Mouse (Mus musculus): ENCODE measurements at regions not wholly inside any gene's neighbourhood (a gene's known extent, or its start where the extent isn't known, plus 50 kb on each side); places are given as distances from the start of the nearest gene placed in this dataset.

DNA sequence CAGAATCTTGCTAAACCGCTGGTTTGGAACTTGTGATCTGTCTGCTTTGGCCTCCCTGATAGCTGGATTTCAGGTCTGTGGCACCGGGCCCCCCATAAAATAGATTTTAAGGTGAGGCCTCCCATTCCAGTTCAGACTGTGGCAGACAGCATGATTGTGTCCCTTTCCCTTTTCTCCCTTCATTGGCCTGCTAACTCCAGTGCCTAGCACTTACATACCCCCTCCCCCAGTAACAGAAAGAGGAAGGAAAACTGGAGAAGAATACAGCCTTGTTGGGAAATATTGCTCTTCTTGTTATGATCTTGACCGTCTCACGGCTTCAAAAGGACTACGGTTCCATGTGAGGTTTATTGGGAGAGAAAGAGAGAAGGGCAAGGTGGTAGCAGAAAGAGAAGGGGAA lies 99.7 kb upstream of the Lgalsl start:
- no peaks in the 10 kb centered on the region for H3K27me3 ChIP-seq
- peaks cover 12% of the 10 kb centered on the region for H3K4me1 ChIP-seq
- no peak overlapping the region for H3K4me2 ChIP-seq
- no peak overlapping the region for H3K4me3 ChIP-seq (replicated peaks)
- H3K9me3 ChIP-seq (replicated peaks): no peaks in the 10 kb centered on the region
- H3K36me3 ChIP-seq: no peaks in the 10 kb centered on the region
- H3K27ac ChIP-seq: no peak overlapping the region
- no peak overlapping the region for H3K9ac ChIP-seq
- WGBS: 90% methylated on average over 5 of the region's 5 CpGs
- no peak for ATAC-seq (replicated peaks; ENCODE audit: low FRiP score)

DNA sequence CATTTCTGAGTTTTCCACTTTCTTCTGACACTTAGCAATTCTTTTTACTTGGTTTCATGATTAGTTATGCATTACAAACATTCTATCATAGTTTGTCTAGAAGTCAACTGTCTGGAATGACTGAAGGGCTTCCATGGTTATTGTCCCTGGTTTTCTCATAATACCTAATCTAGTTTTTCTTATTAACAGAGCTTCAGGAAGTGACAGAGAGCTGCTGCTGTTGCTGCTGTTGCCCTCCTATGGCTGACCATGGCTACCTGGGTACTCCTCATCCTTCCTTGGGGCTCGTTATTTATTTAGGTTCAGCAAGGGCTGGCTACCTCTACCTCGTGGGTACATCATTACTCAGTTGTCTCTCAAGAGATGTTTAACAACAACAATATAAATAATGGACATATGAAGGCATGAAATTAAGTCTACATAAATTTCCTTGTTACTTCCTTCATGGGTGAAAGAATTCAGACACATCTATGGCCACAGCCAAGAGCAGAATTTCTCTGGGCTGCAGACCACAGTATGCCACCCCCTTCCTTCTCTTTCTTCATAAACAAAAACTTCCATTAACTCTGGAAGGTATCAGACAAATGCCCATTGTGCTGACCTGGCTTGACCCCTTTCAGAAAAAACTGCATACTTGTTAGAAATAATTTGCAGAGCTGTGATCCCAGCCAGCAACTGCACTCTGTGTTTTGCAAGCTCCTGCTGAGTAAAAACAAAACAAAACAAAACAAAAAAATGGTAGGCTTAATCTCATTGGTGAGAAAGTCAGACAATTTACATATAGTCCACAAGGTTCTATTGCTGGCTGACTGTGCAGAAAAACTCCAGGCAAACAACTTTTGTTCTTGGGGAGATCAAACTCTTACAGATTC lies 103.6 kb upstream of the Lgalsl start:
- Histone ChIP-seq H3K36me3 (no peaks in the 10 kb centered on the region), H3K9me3 (replicated peaks) (no peaks in the 10 kb centered on the region), H3K27ac (0 out of 2 replicates have a peak overlapping the region, but pooled peaks have one; percentile 20), H3K4me3 (replicated peaks) (no peak overlapping the region), H3K9ac (no peak overlapping the region), H3K27me3 (no peaks in the 10 kb centered on the region), H3K4me1 (peaks cover 8% of the 10 kb centered on the region), H3K4me2 (no peak overlapping the region)
- WGBS: 37% methylated on average over 2 of the region's 2 CpGs
- ATAC-seq (replicated peaks; ENCODE audit: low FRiP score): peak; percentile 56; the same call in 1 of the 2 replicates

DNA sequence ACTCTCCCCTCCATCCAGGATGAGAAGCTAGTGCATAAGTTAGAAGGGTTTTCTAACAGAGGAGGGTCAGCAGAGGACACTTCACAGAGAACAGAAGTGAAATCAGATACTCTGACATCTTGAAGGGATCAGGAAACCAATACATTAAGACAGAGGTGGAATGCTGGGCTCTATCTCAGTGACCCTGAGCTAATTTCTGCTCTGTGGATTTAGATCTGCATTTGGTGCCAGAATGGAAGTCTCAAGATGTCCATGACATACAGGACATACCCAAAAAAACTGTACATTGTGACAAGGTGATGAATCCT lies 104.2 kb upstream of the Lgalsl start:
- Histone ChIP-seq H3K36me3 (no peaks in the 10 kb centered on the region), H3K9me3 (replicated peaks) (no peaks in the 10 kb centered on the region), H3K9ac (no peak overlapping the region), H3K27ac (0 out of 2 replicates have a peak overlapping the region, but pooled peaks have one; percentile 20), H3K4me1 (peaks cover 8% of the 10 kb centered on the region), H3K27me3 (no peaks in the 10 kb centered on the region), H3K4me3 (replicated peaks) (no peak overlapping the region), H3K4me2 (no peak overlapping the region)
- 0 out of 2 replicates have a peak, but pooled peaks have one; percentile 46 for ATAC-seq (replicated peaks; ENCODE audit: low FRiP score)

DNA sequence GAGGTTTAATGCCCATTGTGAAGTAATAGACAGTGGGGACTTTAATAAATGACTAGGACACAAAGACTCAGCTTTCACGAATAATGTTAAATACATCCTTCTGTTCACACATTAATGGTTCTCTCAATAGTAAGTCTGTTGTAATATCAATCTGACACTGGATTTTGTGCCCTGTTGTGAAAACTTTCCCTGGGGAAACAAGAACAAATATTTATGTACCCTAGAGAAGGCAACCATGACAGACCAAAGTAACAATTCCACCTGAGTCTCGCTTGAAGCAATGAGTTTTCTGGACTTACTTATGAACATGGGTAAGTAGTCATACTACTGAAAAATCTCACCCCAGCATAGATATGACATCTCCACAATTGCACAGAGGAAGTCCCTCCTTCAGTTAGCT lies 105.1 kb upstream of the Lgalsl start:
- Histone ChIP-seq H3K9me3 (replicated peaks) (no peaks in the 10 kb centered on the region), H3K36me3 (no peaks in the 10 kb centered on the region), H3K27ac (no peak overlapping the region), H3K4me1 (peaks cover 8% of the 10 kb centered on the region), H3K27me3 (no peaks in the 10 kb centered on the region), H3K4me2 (no peak overlapping the region), H3K9ac (no peak overlapping the region), H3K4me3 (replicated peaks) (no peak overlapping the region)
- no peak for ATAC-seq (replicated peaks; ENCODE audit: low FRiP score)
- 84% methylated on average over 2 of the region's 2 CpGs for WGBS

DNA sequence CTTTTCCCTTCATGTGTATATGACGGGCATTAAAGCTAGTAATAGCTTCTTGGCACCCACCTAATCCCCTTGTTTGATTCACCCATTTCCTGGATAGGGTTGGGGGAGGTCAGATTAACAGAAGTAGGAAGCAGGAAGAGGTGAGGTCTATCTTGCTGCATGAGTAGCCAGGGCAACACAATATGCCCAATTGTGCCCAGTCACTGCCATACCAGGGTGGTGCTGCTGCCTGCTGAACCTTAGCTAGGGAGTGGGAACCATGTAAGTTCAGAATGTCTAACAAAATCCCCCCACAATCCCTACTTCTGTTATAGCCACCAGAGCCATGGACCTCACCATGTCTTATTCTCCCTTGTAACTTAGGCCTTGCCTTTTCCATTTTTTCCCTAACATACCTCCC lies 106.1 kb upstream of the Lgalsl start:
- no peaks in the 10 kb centered on the region for H3K27me3 ChIP-seq
- H3K4me2 ChIP-seq: no peak overlapping the region
- no peak for ATAC-seq (replicated peaks; ENCODE audit: low FRiP score)
- peaks cover 8% of the 10 kb centered on the region for H3K4me1 ChIP-seq
- no peaks in the 10 kb centered on the region for H3K9me3 ChIP-seq (replicated peaks)
- H3K4me3 ChIP-seq (replicated peaks): no peak overlapping the region
- WGBS: 80% methylated on average over 1 of the region's 1 CpGs
- no peaks in the 10 kb centered on the region for H3K36me3 ChIP-seq
- H3K27ac ChIP-seq: no peak overlapping the region
- no peak overlapping the region for H3K9ac ChIP-seq

DNA sequence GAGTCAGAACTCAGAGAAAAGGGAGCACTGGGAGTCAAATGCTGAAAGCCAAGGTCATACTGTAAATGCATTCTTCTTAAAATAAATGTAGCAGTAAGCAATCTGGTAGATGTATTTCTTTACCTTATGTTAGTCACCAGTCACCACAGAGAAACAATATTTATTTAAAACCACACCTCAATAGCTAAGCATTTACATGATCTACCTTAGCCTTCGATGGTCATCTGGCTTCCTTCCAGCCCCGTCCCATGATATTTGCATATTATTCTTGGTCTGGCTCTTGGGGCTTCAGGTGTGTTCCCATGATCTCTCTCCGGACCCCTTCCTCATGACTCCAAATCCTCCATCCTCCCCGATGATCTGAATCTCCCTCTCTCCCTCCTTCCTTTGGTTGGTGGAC lies 107.1 kb upstream of the Lgalsl start:
- no peaks in the 10 kb centered on the region for H3K27me3 ChIP-seq
- no peaks in the 10 kb centered on the region for H3K9me3 ChIP-seq (replicated peaks)
- H3K36me3 ChIP-seq: no peaks in the 10 kb centered on the region
- 83% methylated on average over 4 of the region's 4 CpGs for WGBS
- no peak for ATAC-seq (replicated peaks; ENCODE audit: low FRiP score)
- no peak overlapping the region for H3K27ac ChIP-seq
- no peak overlapping the region for H3K4me2 ChIP-seq
- peaks cover 8% of the 10 kb centered on the region for H3K4me1 ChIP-seq
- no peak overlapping the region for H3K4me3 ChIP-seq (replicated peaks)
- no peak overlapping the region for H3K9ac ChIP-seq

- Histone ChIP-seq H3K27ac (no peak overlapping the region), H3K4me1 (peaks cover 6% of the 10 kb centered on the region), H3K27me3 (no peaks in the 10 kb centered on the region), H3K9me3 (replicated peaks) (no peaks in the 10 kb centered on the region), H3K9ac (no peak overlapping the region), H3K4me2 (no peak overlapping the region), H3K36me3 (no peaks in the 10 kb centered on the region), H3K4me3 (replicated peaks) (no peak overlapping the region)
- ATAC-seq (replicated peaks; ENCODE audit: low FRiP score): no peak
- WGBS: 81% methylated on average over 4 of the region's 4 CpGs
Measured at GRCm38 (mm10) chr11:20939644-20940043, 108.8 kb upstream of the Lgalsl start.

- 78% methylated on average over 4 of the region's 4 CpGs for WGBS
- Histone ChIP-seq H3K27me3 (no peaks in the 10 kb centered on the region), H3K4me1 (no peaks in the 10 kb centered on the region), H3K36me3 (no peaks in the 10 kb centered on the region), H3K4me2 (no peak overlapping the region), H3K9me3 (replicated peaks) (no peaks in the 10 kb centered on the region), H3K4me3 (replicated peaks) (no peak overlapping the region), H3K27ac (no peak overlapping the region), H3K9ac (no peak overlapping the region)
- no peak for ATAC-seq (replicated peaks; ENCODE audit: low FRiP score)
Measured at GRCm38 (mm10) chr11:20941546-20941945, 110.7 kb upstream of the Lgalsl start.

GRCm38 (mm10) chr11:20955561-20955960 lies 124.7 kb upstream of the Lgalsl start:
- ATAC-seq (replicated peaks; ENCODE audit: low FRiP score): 0 out of 2 replicates have a peak, but pooled peaks have one; percentile 14
- Histone ChIP-seq H3K9ac (no peak overlapping the region), H3K27me3 (no peaks in the 10 kb centered on the region), H3K4me1 (peaks cover 36% of the 10 kb centered on the region), H3K36me3 (no peaks in the 10 kb centered on the region), H3K4me2 (no peak overlapping the region), H3K9me3 (replicated peaks) (no peaks in the 10 kb centered on the region), H3K4me3 (replicated peaks) (no peak overlapping the region), H3K27ac (0 out of 2 replicates have a peak overlapping the region, but pooled peaks have one; percentile 9)
- WGBS: 67% methylated on average over 8 of the region's 8 CpGs

DNA sequence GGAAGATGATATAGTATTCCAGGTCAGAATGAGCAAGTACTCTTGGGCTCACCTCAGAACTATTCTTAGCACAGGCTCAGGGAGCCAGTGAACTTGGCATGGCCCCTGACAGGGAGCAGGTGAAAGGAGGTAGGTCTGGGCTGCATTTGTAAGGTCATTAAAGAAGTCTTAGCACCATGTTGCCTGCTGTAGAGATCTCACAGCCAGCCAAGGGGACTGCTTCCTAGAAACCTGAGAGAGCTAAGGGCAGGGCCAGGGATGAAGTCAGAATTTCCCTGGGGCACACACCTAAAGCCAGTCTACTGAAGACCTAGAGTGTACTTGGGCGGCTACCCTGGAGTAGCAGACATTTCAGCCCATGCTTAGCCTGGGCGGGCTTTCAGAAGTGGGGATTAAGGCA lies 126.9 kb upstream of the Lgalsl start:
- peak overlapping the region; percentile 79 for H3K27ac ChIP-seq
- H3K36me3 ChIP-seq: no peaks in the 10 kb centered on the region
- no peak for ATAC-seq (replicated peaks; ENCODE audit: low FRiP score)
- 0 out of 2 replicates have a peak overlapping the region, but pooled peaks have one; percentile 1 for H3K4me2 ChIP-seq
- no peak overlapping the region for H3K4me3 ChIP-seq (replicated peaks)
- WGBS: 36% methylated on average over 2 of the region's 2 CpGs
- H3K9ac ChIP-seq: no peak overlapping the region
- H3K27me3 ChIP-seq: no peaks in the 10 kb centered on the region
- peaks cover 39% of the 10 kb centered on the region for H3K4me1 ChIP-seq
- no peaks in the 10 kb centered on the region for H3K9me3 ChIP-seq (replicated peaks)

GRCm38 (mm10) chr11:20958233-20958632 lies 127.4 kb upstream of the Lgalsl start:
- no peaks in the 10 kb centered on the region for H3K27me3 ChIP-seq
- peaks cover 39% of the 10 kb centered on the region for H3K4me1 ChIP-seq
- 0 out of 2 replicates have a peak overlapping the region, but pooled peaks have one; percentile 1 for H3K4me2 ChIP-seq
- ATAC-seq (replicated peaks; ENCODE audit: low FRiP score): peak; percentile 52; the same call in 1 of the 2 replicates
- H3K4me3 ChIP-seq (replicated peaks): no peak overlapping the region
- no peaks in the 10 kb centered on the region for H3K9me3 ChIP-seq (replicated peaks)
- peak overlapping the region; percentile 79 for H3K27ac ChIP-seq
- 7% methylated on average over 5 of the region's 5 CpGs for WGBS
- no peaks in the 10 kb centered on the region for H3K36me3 ChIP-seq
- no peak overlapping the region for H3K9ac ChIP-seq

GRCm38 (mm10) chr11:20960066-20960465 lies 129.2 kb upstream of the Lgalsl start:
- Histone ChIP-seq H3K36me3 (no peaks in the 10 kb centered on the region), H3K4me2 (no peak overlapping the region), H3K4me3 (replicated peaks) (no peak overlapping the region), H3K9me3 (replicated peaks) (no peaks in the 10 kb centered on the region), H3K4me1 (peaks cover 38% of the 10 kb centered on the region), H3K27me3 (no peaks in the 10 kb centered on the region), H3K9ac (no peak overlapping the region), H3K27ac (no peak overlapping the region)
- no peak for ATAC-seq (replicated peaks; ENCODE audit: low FRiP score)
- 50% methylated on average over 2 of the region's 2 CpGs for WGBS

DNA sequence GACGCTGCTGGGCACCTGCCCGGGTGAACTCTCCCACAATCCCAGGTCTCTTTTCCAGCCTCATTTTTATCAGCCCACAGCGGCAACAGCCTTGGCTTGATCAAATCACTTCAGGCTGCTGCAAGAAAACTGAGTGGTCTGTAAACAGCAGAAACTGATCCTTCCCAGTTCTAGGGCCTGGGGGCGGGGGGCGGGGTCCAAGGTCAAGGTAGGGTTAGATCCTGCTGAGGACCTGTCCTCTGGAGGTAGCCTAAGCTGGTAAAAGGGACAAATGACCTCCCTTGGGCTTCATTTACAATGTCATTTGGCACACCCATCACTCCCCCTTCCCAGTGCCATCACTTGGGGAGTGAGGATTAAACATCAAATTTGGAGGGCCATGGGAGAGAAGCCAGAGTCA lies 129.9 kb upstream of the Lgalsl start:
- H3K27ac ChIP-seq: no peak overlapping the region
- no peak overlapping the region for H3K9ac ChIP-seq
- H3K9me3 ChIP-seq (replicated peaks): no peaks in the 10 kb centered on the region
- no peaks in the 10 kb centered on the region for H3K36me3 ChIP-seq
- H3K4me2 ChIP-seq: no peak overlapping the region
- WGBS: 44% methylated on average over 5 of the region's 5 CpGs
- H3K4me3 ChIP-seq (replicated peaks): no peak overlapping the region
- no peaks in the 10 kb centered on the region for H3K27me3 ChIP-seq
- H3K4me1 ChIP-seq: peaks cover 31% of the 10 kb centered on the region
- ATAC-seq (replicated peaks; ENCODE audit: low FRiP score): no peak
